Mouse (Mus musculus) megakaryocyte, embryonic 14.5 days (primary cell): ENCODE measurements around the gene Dpp4. TPM values are rescaled to one million over a fixed set of nuclear protein-coding genes. Genes with fewer than 3 reads are reported as not detected.

ENCODE experiments used
- H3K27me3 ChIP-seq: replicated peaks from 2 replicates; pipeline ENCODE3; 2012; ENCODE audit warnings: inconsistent platforms
- H3K36me3 ChIP-seq: replicated peaks from 2 replicates; pipeline ENCODE3; 2012; ENCODE audit warnings: low read length, inconsistent platforms, mixed read lengths
- H3K4me1 ChIP-seq: 2 replicates; pipeline ENCODE4 v1.6.1; 2012; ENCODE audit warnings: inconsistent platforms
- H3K4me3 ChIP-seq: replicated peaks from 2 replicates; pipeline ENCODE3; 2012; ENCODE audit warnings: moderate library complexity, mild to moderate bottlenecking, inconsistent platforms
- H3K9me3 ChIP-seq: 2 replicates; pipeline ENCODE4 v1.6.1; 2012; ENCODE audit warnings: inconsistent platforms
- FLI1 ChIP-seq: IDR thresholded peaks from 2 replicates; pipeline ENCODE4 v1.6.1; 2012; ENCODE audit warnings: low read length, inconsistent platforms, mixed read lengths
- GATA1 ChIP-seq: IDR thresholded peaks from 3 replicates; pipeline ENCODE4 v1.6.1; 2012; ENCODE audit warnings: mixed read lengths, low read length, inconsistent platforms, borderline replicate concordance
- polyA plus RNA-seq: library from polyadenylated mRNA; stranded (reverse); fragments of >175 nt; gene quantifications from 2 replicates; pipeline ENCODE4 v1.2.3, GENCODE M21; 2012; ENCODE audit warnings: low replicate concordance; ENCODE audit not compliant: insufficient read depth

Dpp4 gene
- polyA plus RNA-seq, 1 experiment: not detected

GRCm38 (mm10) chr2:62368349-62369053 is 43.5 kb downstream of the Dpp4 start:
- no peaks in the 10 kb centered on the region for H3K36me3 ChIP-seq
- H3K27me3 ChIP-seq: peaks cover 2% of the 10 kb centered on the region
- TF ChIP-seq FLI1 (no peak), GATA1 (no peak)

GRCm38 (mm10) chr2:62363606-62364005 is 48.4 kb downstream of the Dpp4 start:
- Histone ChIP-seq H3K4me3 (no peak overlapping the region), H3K36me3 (no peaks in the 10 kb centered on the region), H3K4me1 (peaks cover 4% of the 10 kb centered on the region), H3K27me3 (peaks cover 2% of the 10 kb centered on the region), H3K9me3 (no peaks in the 10 kb centered on the region)
- TF ChIP-seq GATA1: no peak
- no peak for TF ChIP-seq FLI1

More at GRCm38 (mm10) chr2:62368349-62369053, 43.5 kb downstream of the Dpp4 start:
- H3K9me3 ChIP-seq: no peaks in the 10 kb centered on the region
- no peak overlapping the region for H3K4me3 ChIP-seq
- peaks cover 2% of the 10 kb centered on the region for H3K4me1 ChIP-seq

- TF ChIP-seq FLI1 (no peak), GATA1 (no peak)
- Histone ChIP-seq H3K4me3 (no peak overlapping the region), H3K36me3 (no peaks in the 10 kb centered on the region), H3K9me3 (no peaks in the 10 kb centered on the region), H3K27me3 (no peaks in the 10 kb centered on the region), H3K4me1 (peaks cover 4% of the 10 kb centered on the region)
Observed at GRCm38 (mm10) chr2:62362211-62362610, 49.8 kb downstream of the Dpp4 start.

- Histone ChIP-seq H3K36me3 (no peaks in the 10 kb centered on the region), H3K9me3 (no peaks in the 10 kb centered on the region), H3K4me1 (peaks cover 4% of the 10 kb centered on the region)
Observed at GRCm38 (mm10) chr2:62361514-62361913, 50.5 kb downstream of the Dpp4 start.

GRCm38 (mm10) chr2:62360872-62361271 is 51.2 kb downstream of the Dpp4 start:
- Histone ChIP-seq H3K4me1 (peaks cover 4% of the 10 kb centered on the region), H3K4me3 (no peak overlapping the region), H3K9me3 (no peaks in the 10 kb centered on the region), H3K36me3 (no peaks in the 10 kb centered on the region), H3K27me3 (no peaks in the 10 kb centered on the region)
- TF ChIP-seq GATA1: no peak
- TF ChIP-seq FLI1: no peak

More at GRCm38 (mm10) chr2:62361514-62361913, 50.5 kb downstream of the Dpp4 start:
- no peak overlapping the region for H3K4me3 ChIP-seq
- no peaks in the 10 kb centered on the region for H3K27me3 ChIP-seq
- TF ChIP-seq GATA1: no peak
- no peak for TF ChIP-seq FLI1

GRCm38 (mm10) chr2:62357259-62357658 is 54.8 kb downstream of the Dpp4 start:
- Histone ChIP-seq H3K36me3 (no peaks in the 10 kb centered on the region), H3K27me3 (no peaks in the 10 kb centered on the region)

GRCm38 (mm10) chr2:62356606-62357005 is 55.4 kb downstream of the Dpp4 start:
- TF ChIP-seq FLI1: no peak
- no peak for TF ChIP-seq GATA1
- Histone ChIP-seq H3K36me3 (no peaks in the 10 kb centered on the region), H3K27me3 (no peaks in the 10 kb centered on the region), H3K4me1 (no peaks in the 10 kb centered on the region), H3K9me3 (no peaks in the 10 kb centered on the region), H3K4me3 (no peak overlapping the region)

More at GRCm38 (mm10) chr2:62357259-62357658, 54.8 kb downstream of the Dpp4 start:
- Histone ChIP-seq H3K4me1 (no peaks in the 10 kb centered on the region), H3K4me3 (no peak overlapping the region), H3K9me3 (no peaks in the 10 kb centered on the region)
- no peak for TF ChIP-seq GATA1
- no peak for TF ChIP-seq FLI1

GRCm38 (mm10) chr2:62355766-62356165 is 56.3 kb downstream of the Dpp4 start:
- Histone ChIP-seq H3K36me3 (no peaks in the 10 kb centered on the region), H3K27me3 (no peaks in the 10 kb centered on the region), H3K9me3 (no peaks in the 10 kb centered on the region), H3K4me3 (no peak overlapping the region), H3K4me1 (no peaks in the 10 kb centered on the region)
- TF ChIP-seq FLI1 (no peak), GATA1 (no peak)

- Histone ChIP-seq H3K4me1 (no peaks in the 10 kb centered on the region), H3K4me3 (no peak overlapping the region), H3K9me3 (no peaks in the 10 kb centered on the region), H3K36me3 (no peaks in the 10 kb centered on the region), H3K27me3 (no peaks in the 10 kb centered on the region)
- TF ChIP-seq GATA1 (no peak), FLI1 (no peak)
Observed at GRCm38 (mm10) chr2:62352035-62352434, 60.0 kb downstream of the Dpp4 start.

GRCm38 (mm10) chr2:62347762-62348161 is 64.3 kb downstream of the Dpp4 start:
- no peaks in the 10 kb centered on the region for H3K4me1 ChIP-seq

GRCm38 (mm10) chr2:62346771-62347170 is 65.3 kb downstream of the Dpp4 start:
- Histone ChIP-seq H3K4me1 (no peaks in the 10 kb centered on the region), H3K36me3 (no peaks in the 10 kb centered on the region), H3K9me3 (no peaks in the 10 kb centered on the region), H3K4me3 (no peak overlapping the region), H3K27me3 (no peaks in the 10 kb centered on the region)
- no peak for TF ChIP-seq GATA1

More at GRCm38 (mm10) chr2:62347762-62348161, 64.3 kb downstream of the Dpp4 start:
- Histone ChIP-seq H3K4me3 (no peak overlapping the region), H3K36me3 (no peaks in the 10 kb centered on the region), H3K9me3 (no peaks in the 10 kb centered on the region), H3K27me3 (no peaks in the 10 kb centered on the region)
- TF ChIP-seq FLI1 (no peak), GATA1 (no peak)
